Mouse (Mus musculus): ENCODE measurements at regions not wholly inside any gene's neighbourhood (a gene's known extent, or its start where the extent isn't known, plus 50 kb on each side); places are given as distances from the start of the nearest gene placed in this dataset.
A peak's percentile ranks its signal among the peaks of the same experiment; 100 is the strongest.

- no peak for DNase-seq (ENCODE audit: low spot score in 2 of 2)
Observed at GRCm38 (mm10) chr3:52158788-52159260, 53.9 kb upstream of the Maml3 start.

GRCm38 (mm10) chr3:52161688-52162087, 56.8 kb upstream of the Maml3 start:
- DNase-seq (ENCODE audit: low spot score in 2 of 2): no peak

- no peak for DNase-seq (ENCODE audit: low spot score in 2 of 2)
Observed at GRCm38 (mm10) chr3:52163990-52164389, 59.1 kb upstream of the Maml3 start.

- no peak for DNase-seq (ENCODE audit: low spot score in 2 of 2)
Observed at GRCm38 (mm10) chr3:52167420-52167819, 62.5 kb upstream of the Maml3 start.

GRCm38 (mm10) chr3:52170847-52171246, 66.0 kb upstream of the Maml3 start:
- DNase-seq (ENCODE audit: low spot score in 2 of 2): no peak

- no peak for DNase-seq (ENCODE audit: low spot score in 2 of 2)
Observed at GRCm38 (mm10) chr3:52171303-52171702, 66.4 kb upstream of the Maml3 start.

- no peak for DNase-seq (ENCODE audit: low spot score in 2 of 2)
Observed at GRCm38 (mm10) chr3:52173490-52173889, 68.6 kb upstream of the Maml3 start.

- DNase-seq (ENCODE audit: low spot score in 2 of 2): no peak
Observed at GRCm38 (mm10) chr3:52176108-52176507, 71.2 kb upstream of the Maml3 start.

- DNase-seq (ENCODE audit: low spot score in 2 of 2): no peak
Observed at GRCm38 (mm10) chr3:52178851-52179250, 74.0 kb upstream of the Maml3 start.

- DNase-seq (ENCODE audit: low spot score in 2 of 2): peak; percentile 67 to 72
Observed at GRCm38 (mm10) chr3:52179686-52180085, 74.8 kb upstream of the Maml3 start.

- no peak for DNase-seq (ENCODE audit: low spot score in 2 of 2)
Observed at GRCm38 (mm10) chr3:52180306-52180705, 75.4 kb upstream of the Maml3 start.

- peak; percentile 40 to 42 for DNase-seq (ENCODE audit: low spot score in 2 of 2)
Observed at GRCm38 (mm10) chr3:52180785-52181184, 75.9 kb upstream of the Maml3 start.

GRCm38 (mm10) chr3:52181326-52182101, 76.6 kb upstream of the Maml3 start:
- no peak for DNase-seq (ENCODE audit: low spot score in 2 of 2)

GRCm38 (mm10) chr3:52184241-52184640, 79.4 kb upstream of the Maml3 start:
- no peak for DNase-seq (ENCODE audit: low spot score in 2 of 2)

- no peak for DNase-seq (ENCODE audit: low spot score in 2 of 2)
Observed at GRCm38 (mm10) chr3:52185351-52185750, 80.5 kb upstream of the Maml3 start.

GRCm38 (mm10) chr3:52187401-52187801, 80.7 kb upstream of the Foxo1 start:
- no peak for DNase-seq (ENCODE audit: low spot score in 2 of 2)

- no peak for DNase-seq (ENCODE audit: low spot score in 2 of 2)
Observed at GRCm38 (mm10) chr3:52188303-52188702, 79.8 kb upstream of the Foxo1 start.

- DNase-seq (ENCODE audit: low spot score in 2 of 2): no peak
Observed at GRCm38 (mm10) chr3:52189016-52189415, 79.1 kb upstream of the Foxo1 start.

- DNase-seq (ENCODE audit: low spot score in 2 of 2): no peak
Observed at GRCm38 (mm10) chr3:52190021-52190420, 78.1 kb upstream of the Foxo1 start.

GRCm38 (mm10) chr3:52193026-52193425, 75.1 kb upstream of the Foxo1 start:
- DNase-seq (ENCODE audit: low spot score in 2 of 2): no peak

- DNase-seq (ENCODE audit: low spot score in 2 of 2): no peak
Observed at GRCm38 (mm10) chr3:52194216-52194615, 73.9 kb upstream of the Foxo1 start.

GRCm38 (mm10) chr3:52195486-52195885, 72.7 kb upstream of the Foxo1 start:
- no peak for DNase-seq (ENCODE audit: low spot score in 2 of 2)

GRCm38 (mm10) chr3:52196047-52196935, 71.8 kb upstream of the Foxo1 start:
- DNase-seq (ENCODE audit: low spot score in 2 of 2): peak; percentile 52 to 78

All from frontal cortex, postnatal 10 days (tissue).